Mouse (Mus musculus): Measurements from ENCODE around the gene Cdkal1. TPM values are rescaled to one million over a fixed set of nuclear protein-coding genes. Genes with fewer than 3 reads are reported as not detected.

Gene Cdkal1
- polyA plus RNA-seq, 1 experiment, result 11.5 TPM

GRCm38 (mm10) chr13:29502481-29503146 is 352.9 kb downstream of the Cdkal1 start:
- H3K27ac ChIP-seq (ENCODE audit: control insufficient read depth, insufficient read depth, low read depth, low read length, poor library complexity), result no peak overlapping the region
- TF ChIP-seq POLR2A (IDR thresholded peaks at IDR 0.05; ENCODE audit: borderline replicate concordance, control insufficient read depth, low read depth, low read length) (no peak), CTCF (IDR thresholded peaks at IDR 0.05; ENCODE audit: control insufficient read depth, insufficient read depth, low read length) (no peak)
- no peaks in the 10 kb centered on the region; the same call in 1 of the 2 replicates for H3K4me1 ChIP-seq (ENCODE audit: control insufficient read depth, insufficient read depth, low read length)
- WGBS, result 60% methylated on average over 5 of the region's 5 CpGs
- no peak overlapping the region for H3K4me3 ChIP-seq (replicated peaks; ENCODE audit: control insufficient read depth, low read depth, low read length)

DNA sequence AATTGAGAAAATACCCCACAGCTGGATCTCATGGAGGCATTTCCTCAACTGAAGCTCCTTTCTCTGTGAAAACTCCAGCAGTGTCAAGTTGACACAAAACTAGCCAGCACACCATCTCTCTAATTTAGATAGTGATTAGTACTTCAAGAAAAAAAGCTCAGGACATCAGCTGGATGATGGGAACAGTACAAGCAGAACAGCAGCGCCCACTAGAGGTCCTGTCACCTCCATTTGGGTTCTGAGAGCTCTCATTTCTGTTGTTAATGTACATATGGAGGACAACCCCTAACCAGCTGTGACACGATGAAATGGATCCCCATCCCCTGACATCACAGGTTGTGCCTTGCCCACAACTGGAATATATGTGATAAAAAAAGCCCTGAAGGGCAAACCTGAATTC is 354.3 kb downstream of the Cdkal1 start:
- no peak for TF ChIP-seq POLR2A (IDR thresholded peaks at IDR 0.05; ENCODE audit: borderline replicate concordance, control insufficient read depth, low read depth, low read length)
- no peak for TF ChIP-seq CTCF (IDR thresholded peaks at IDR 0.05; ENCODE audit: control insufficient read depth, insufficient read depth, low read length)
- 83% methylated on average over 2 of the region's 2 CpGs for WGBS
- Histone ChIP-seq H3K27ac (ENCODE audit: control insufficient read depth, insufficient read depth, low read depth, low read length, poor library complexity) (no peak overlapping the region), H3K4me1 (ENCODE audit: control insufficient read depth, insufficient read depth, low read length) (no peaks in the 10 kb centered on the region; the same call in 1 of the 2 replicates), H3K4me3 (replicated peaks; ENCODE audit: control insufficient read depth, low read depth, low read length) (no peak overlapping the region)

DNA sequence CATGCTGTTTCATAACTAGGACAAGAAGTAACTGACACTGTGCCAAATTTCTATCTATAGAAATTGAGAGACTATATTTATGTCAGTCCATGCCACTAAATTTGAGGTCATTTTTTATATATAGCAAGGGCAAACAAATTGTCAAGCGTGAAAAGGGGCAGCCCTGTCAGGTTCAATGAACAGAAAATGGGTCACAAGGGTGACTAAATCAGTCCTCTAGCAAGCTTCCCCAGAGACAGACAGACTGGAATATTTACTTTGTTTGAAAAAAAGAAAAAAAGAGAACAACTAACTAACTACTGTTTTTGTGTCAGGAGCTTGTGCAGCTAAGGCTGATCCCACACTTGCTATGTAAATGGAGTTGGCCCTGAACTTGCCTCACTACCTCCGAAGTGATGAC is 355.7 kb downstream of the Cdkal1 start:
- no peak for TF ChIP-seq POLR2A (IDR thresholded peaks at IDR 0.05; ENCODE audit: borderline replicate concordance, control insufficient read depth, low read depth, low read length)
- no peak for TF ChIP-seq CTCF (IDR thresholded peaks at IDR 0.05; ENCODE audit: control insufficient read depth, insufficient read depth, low read length)
- Histone ChIP-seq H3K4me1 (ENCODE audit: control insufficient read depth, insufficient read depth, low read length) (no peaks in the 10 kb centered on the region; the same call in 1 of the 2 replicates), H3K27ac (ENCODE audit: control insufficient read depth, insufficient read depth, low read depth, low read length, poor library complexity) (no peak overlapping the region), H3K4me3 (replicated peaks; ENCODE audit: control insufficient read depth, low read depth, low read length) (no peak overlapping the region)
- 75% methylated on average over 2 of the region's 2 CpGs for WGBS

DNA sequence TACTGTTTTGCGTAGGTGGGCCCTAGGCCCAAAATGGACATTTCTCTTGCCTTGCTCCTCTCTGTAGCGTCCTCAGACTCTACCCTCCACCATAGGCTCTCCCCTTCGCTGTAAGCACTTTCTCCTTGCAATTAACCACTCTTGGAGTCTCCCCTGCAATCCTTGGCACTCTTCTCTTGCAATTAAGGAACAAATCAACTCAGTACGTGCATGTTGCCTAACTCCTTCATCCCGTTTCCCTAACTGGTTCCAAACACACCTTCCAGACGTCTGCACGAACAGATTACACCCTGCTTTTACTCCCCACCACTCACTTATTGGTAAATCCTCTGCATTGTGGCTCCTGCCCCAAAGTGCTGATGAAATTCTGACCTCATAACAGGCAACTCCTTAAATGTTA is 358.2 kb downstream of the Cdkal1 start:
- Histone ChIP-seq H3K4me1 (ENCODE audit: control insufficient read depth, insufficient read depth, low read length) (no peaks in the 10 kb centered on the region; the same call in 1 of the 2 replicates), H3K27ac (ENCODE audit: control insufficient read depth, insufficient read depth, low read depth, low read length, poor library complexity) (no peak overlapping the region), H3K4me3 (replicated peaks; ENCODE audit: control insufficient read depth, low read depth, low read length) (no peak overlapping the region)
- no peak for TF ChIP-seq POLR2A (IDR thresholded peaks at IDR 0.05; ENCODE audit: borderline replicate concordance, control insufficient read depth, low read depth, low read length)
- TF ChIP-seq CTCF (IDR thresholded peaks at IDR 0.05; ENCODE audit: control insufficient read depth, insufficient read depth, low read length), result no peak
- 74% methylated on average over 7 of the region's 7 CpGs for WGBS

GRCm38 (mm10) chr13:29490341-29490740 is 365.1 kb downstream of the Cdkal1 start:
- no peak overlapping the region for H3K4me3 ChIP-seq (replicated peaks; ENCODE audit: control insufficient read depth, low read depth, low read length)
- no peaks in the 10 kb centered on the region for H3K4me1 ChIP-seq (ENCODE audit: control insufficient read depth, insufficient read depth, low read length)
- no peak overlapping the region for H3K27ac ChIP-seq (ENCODE audit: control insufficient read depth, insufficient read depth, low read depth, low read length, poor library complexity)
- 91% methylated on average over 8 of the region's 8 CpGs for WGBS
- no peak for TF ChIP-seq CTCF (IDR thresholded peaks at IDR 0.05; ENCODE audit: control insufficient read depth, insufficient read depth, low read length)
- TF ChIP-seq POLR2A (IDR thresholded peaks at IDR 0.05; ENCODE audit: borderline replicate concordance, control insufficient read depth, low read depth, low read length), result no peak

- H3K27ac ChIP-seq (ENCODE audit: control insufficient read depth, insufficient read depth, low read depth, low read length, poor library complexity), result no peak overlapping the region
- H3K4me3 ChIP-seq (replicated peaks; ENCODE audit: control insufficient read depth, low read depth, low read length), result no peak overlapping the region
- 80% methylated on average over 5 of the region's 5 CpGs for WGBS
- TF ChIP-seq CTCF (IDR thresholded peaks at IDR 0.05; ENCODE audit: control insufficient read depth, insufficient read depth, low read length) (no peak), POLR2A (IDR thresholded peaks at IDR 0.05; ENCODE audit: borderline replicate concordance, control insufficient read depth, low read depth, low read length) (no peak)
- no peaks in the 10 kb centered on the region for H3K4me1 ChIP-seq (ENCODE audit: control insufficient read depth, insufficient read depth, low read length)
These were observed 366.0 kb downstream of the Cdkal1 start for GRCm38 (mm10) chr13:29489476-29489875.

DNA sequence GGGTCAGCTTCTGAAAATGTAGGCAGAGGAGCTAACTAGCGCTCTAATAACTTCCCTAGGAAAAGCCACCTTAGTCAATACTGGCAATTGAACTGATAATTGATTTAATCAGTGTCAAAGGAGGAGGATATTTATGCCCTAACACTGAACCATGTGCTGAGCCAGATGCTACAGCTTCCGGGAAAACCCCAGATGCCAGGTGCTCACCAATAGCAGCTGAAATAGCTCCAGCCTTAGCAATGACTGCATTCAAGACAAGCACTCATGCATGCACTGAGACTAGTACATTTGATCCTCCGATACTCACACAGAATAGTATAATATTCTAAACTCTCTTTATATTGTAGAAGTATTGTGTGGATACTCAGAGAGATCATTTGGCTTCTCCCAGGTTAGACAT is 368.8 kb downstream of the Cdkal1 start:
- Histone ChIP-seq H3K4me3 (replicated peaks; ENCODE audit: control insufficient read depth, low read depth, low read length) (no peak overlapping the region), H3K4me1 (ENCODE audit: control insufficient read depth, insufficient read depth, low read length) (no peaks in the 10 kb centered on the region), H3K27ac (ENCODE audit: control insufficient read depth, insufficient read depth, low read depth, low read length, poor library complexity) (no peak overlapping the region)
- TF ChIP-seq CTCF (IDR thresholded peaks at IDR 0.05; ENCODE audit: control insufficient read depth, insufficient read depth, low read length) (no peak), POLR2A (IDR thresholded peaks at IDR 0.05; ENCODE audit: borderline replicate concordance, control insufficient read depth, low read depth, low read length) (no peak)
- 80% methylated on average over 3 of the region's 3 CpGs for WGBS

DNA sequence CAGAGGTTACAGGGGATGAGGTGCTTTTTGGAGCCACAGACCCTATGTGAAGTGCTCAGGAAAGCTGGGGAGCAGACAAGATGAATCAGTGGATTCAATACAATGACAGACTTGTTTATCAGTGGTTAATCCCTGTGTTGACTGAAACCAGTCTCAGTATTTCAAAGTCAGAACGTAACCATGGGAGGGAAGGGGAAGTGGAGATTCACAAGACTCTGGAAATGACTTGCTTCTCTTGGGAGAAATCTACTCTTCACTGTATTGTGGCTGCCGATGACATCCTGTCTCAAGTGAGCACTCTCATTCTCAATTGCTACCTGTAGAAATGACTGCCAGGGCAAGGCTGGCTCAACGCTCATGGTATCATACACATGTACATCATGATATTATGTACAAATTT is 371.5 kb downstream of the Cdkal1 start:
- TF ChIP-seq POLR2A (IDR thresholded peaks at IDR 0.05; ENCODE audit: borderline replicate concordance, control insufficient read depth, low read depth, low read length), result no peak
- TF ChIP-seq CTCF (IDR thresholded peaks at IDR 0.05; ENCODE audit: control insufficient read depth, insufficient read depth, low read length), result no peak
- H3K27ac ChIP-seq (ENCODE audit: control insufficient read depth, insufficient read depth, low read depth, low read length, poor library complexity), result no peak overlapping the region
- H3K4me3 ChIP-seq (replicated peaks; ENCODE audit: control insufficient read depth, low read depth, low read length), result no peak overlapping the region
- no peaks in the 10 kb centered on the region for H3K4me1 ChIP-seq (ENCODE audit: control insufficient read depth, insufficient read depth, low read length)
- 71% methylated on average over 3 of the region's 3 CpGs for WGBS
